11 mouse cellular contexts compared by ENCODE assay signal in the genomic region with DNA sequence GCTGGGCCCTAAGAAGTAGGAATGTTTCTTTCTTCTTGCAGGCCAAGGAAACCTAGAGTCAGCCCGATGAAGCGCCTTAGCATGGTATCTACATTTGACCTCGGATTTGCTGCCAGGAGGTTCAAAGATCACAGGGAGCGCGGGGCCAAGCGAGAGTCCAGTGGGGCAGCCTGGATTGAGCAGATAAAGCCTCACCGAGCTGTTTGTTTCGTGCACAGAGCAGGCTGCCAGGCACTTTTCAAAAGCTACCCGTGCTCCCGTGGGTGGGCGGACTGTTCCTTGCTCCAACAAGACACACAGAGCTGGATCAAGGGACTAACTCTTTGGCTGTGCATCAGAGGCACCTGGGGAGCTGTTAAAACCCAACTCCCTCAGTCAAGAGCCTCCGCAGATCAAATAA. TPM values are rescaled to one million over a fixed set of nuclear protein-coding genes. Genes with fewer than 3 reads are reported as not detected.
DNase-seq lines count a peak whose midpoint lies in the region; ATAC-seq lines count a peak whose summit lies in the region.
"Had no signal": no experiment of that assay in that cellular context is flagged by ENCODE, and none has a peak within 500 bp of the region (broad histone marks: within the 10 kb centered on the region; RNA-seq: fewer than 3 reads in every experiment).

No protein-coding gene starts in this region.

- H3K27ac ChIP-seq in heart, embryonic 16.5 days (ENCODE audit: low read length): no peak overlapping the region
- 0 out of 2 replicates have a peak overlapping the region, but pooled peaks have one; percentile 16 for H3K27ac ChIP-seq in embryonic facial prominence, embryonic 10.5 days (replicated peaks)
- 0 out of 2 replicates have a peak overlapping the region, but pooled peaks have one; percentile 29 for H3K27ac ChIP-seq in liver, embryonic 15.5 days (replicated peaks)
- H3K27ac ChIP-seq: macrophage had no signal

- no peaks in the 10 kb centered on the region for H3K9me3 ChIP-seq in heart, embryonic 16.5 days (replicated peaks; ENCODE audit: control insufficient read depth, low read length)
- no peaks in the 10 kb centered on the region for H3K9me3 ChIP-seq in embryonic facial prominence, embryonic 10.5 days
- H3K9me3 ChIP-seq in liver, embryonic 15.5 days (replicated peaks): no peaks in the 10 kb centered on the region

- no peaks in the 10 kb centered on the region for H3K36me3 ChIP-seq in heart, embryonic 16.5 days (ENCODE audit: control insufficient read depth, insufficient read depth)
- no peaks in the 10 kb centered on the region for H3K36me3 ChIP-seq in embryonic facial prominence, embryonic 10.5 days (replicated peaks)
- H3K36me3 ChIP-seq in liver, embryonic 15.5 days (replicated peaks): no peaks in the 10 kb centered on the region

- peak overlapping the region; percentile 3 for H3K4me2 ChIP-seq in heart, embryonic 16.5 days (ENCODE audit: low read depth, low read length)
- H3K4me2 ChIP-seq in liver, embryonic 15.5 days: no peak overlapping the region

- H3K4me1 ChIP-seq in heart, embryonic 16.5 days (ENCODE audit: control insufficient read depth, insufficient read depth, low read length): peaks cover 14% of the 10 kb centered on the region
- H3K4me1 ChIP-seq in embryonic facial prominence, embryonic 10.5 days: peaks cover 46% of the 10 kb centered on the region
- 0 out of 2 replicates have a peak, but pooled peaks cover 6% of the 10 kb centered on the region for H3K4me1 ChIP-seq in liver, embryonic 15.5 days (replicated peaks)

- no peak for ATAC-seq in heart, embryonic 16.5 days (replicated peaks; ENCODE audit: extremely low read depth, insufficient read depth, low FRiP score)
- ATAC-seq in liver, embryonic 15.5 days (ENCODE audit: insufficient read depth): peak; percentile 32; the same call in 1 of the 2 replicates

- 42% methylated on average over 12 of the region's 12 CpGs for WGBS in heart, embryonic 16.5 days
- WGBS in embryonic facial prominence, embryonic 10.5 days: 65% methylated on average over 12 of the region's 12 CpGs
- 42% methylated on average over 12 of the region's 12 CpGs for WGBS in liver, embryonic 15.5 days (ENCODE audit: insufficient replicate concordance)

- H3K4me3 ChIP-seq in heart, embryonic 16.5 days (ENCODE audit: low read length): peak overlapping the region; percentile 13; the same call in 1 of the 2 replicates
- no peak overlapping the region for H3K4me3 ChIP-seq in embryonic facial prominence, embryonic 10.5 days
- H3K4me3 ChIP-seq in liver, embryonic 15.5 days (replicated peaks): no peak overlapping the region
- H3K4me3 ChIP-seq: erythroblast, embryonic 14.5 days had no signal

- H3K9ac ChIP-seq in heart, embryonic 16.5 days (ENCODE audit: low read length): no peak overlapping the region; the same call in 1 of the 2 replicates
- H3K9ac ChIP-seq in liver, embryonic 15.5 days: no peak overlapping the region

- H3K27me3 ChIP-seq in heart, embryonic 16.5 days (ENCODE audit: control insufficient read depth, insufficient read depth, low read length): peaks cover 5% of the 10 kb centered on the region; the same call in 1 of the 2 replicates
- peaks cover 64% of the 10 kb centered on the region for H3K27me3 ChIP-seq in embryonic facial prominence, embryonic 10.5 days (replicated peaks; ENCODE audit: low read depth, poor library complexity, severe bottlenecking)
- H3K27me3 ChIP-seq in liver, embryonic 15.5 days: peaks cover 14% of the 10 kb centered on the region

- no peak for DNase-seq in heart, adult 9 months (ENCODE audit: low spot score in 2 of 2)
- no peak for DNase-seq in embryonic facial prominence, embryonic 10.5 days (ENCODE audit: low spot score)
- DNase-seq in kidney, adult 8-10 months: peak; percentile 50 to 58
- no peak for DNase-seq in retina, embryonic 14.5 days (ENCODE audit: low spot score)
- no peak for DNase-seq in gastrocnemius, adult 18-20 months (ENCODE audit: low spot score)
- DNase-seq: cerebellum, postnatal 25 days had no signal

RNA-seq across cellular contexts. Expression of a gene that starts 3.1 kb away (rescaled TPM):
- 285 and 435 TPM in 2 replicates for polyA plus RNA-seq in heart, embryonic 16.5 days (2015; fragmentation: Nextera tagmentation; extraction: Ambion mirVana)
- polyA plus RNA-seq in embryonic facial prominence, embryonic 10.5 days (2016; fragmentation: Nextera tagmentation; extraction: Ambion mirVana): 2.4 and 3.9 TPM in 2 replicates
- 5.0 and 6.6 TPM in 2 replicates for polyA plus RNA-seq in liver, embryonic 15.5 days (2015; fragmentation: Nextera tagmentation; extraction: Ambion mirVana)
- total RNA-seq in gastrocnemius, adult 18-20 months (2021): 10 to 100 TPM; 14.1 to 15.7 TPM
- total RNA-seq: CH12.LX had no signal
- polyA plus RNA-seq: erythroblast, embryonic 14.5 days; macrophage had no signal

RNA-seq across cellular contexts. Expression of a gene that starts 55.6 kb away (rescaled TPM):
- polyA plus RNA-seq in heart, embryonic 16.5 days (2015; fragmentation: Nextera tagmentation; extraction: Ambion mirVana): 4.6 and 5.1 TPM in 2 replicates
- polyA plus RNA-seq in embryonic facial prominence, embryonic 10.5 days (2016; fragmentation: Nextera tagmentation; extraction: Ambion mirVana): 5.7 and 5.9 TPM in 2 replicates
- 0.81 and 1.1 TPM in 2 replicates for polyA plus RNA-seq in liver, embryonic 15.5 days (2015; fragmentation: Nextera tagmentation; extraction: Ambion mirVana)
- total RNA-seq in gastrocnemius, adult 18-20 months (2021): 1 to 10 TPM; 1.4 to 1.8 TPM

Comparison
In these comparisons a context has a peak if more than half of its experiments do, and no peak if none do; other contexts are left out.
1. DNase-seq: peak in kidney, adult 8-10 months (2 of 2); none in heart, adult 9 months (0 of 2), embryonic facial prominence, embryonic 10.5 days (single experiment), retina, embryonic 14.5 days (single experiment) and gastrocnemius, adult 18-20 months (single experiment).
2. RNA of a gene that starts 3.1 kb away (polyA plus RNA-seq): 285 to 435 TPM in heart, embryonic 16.5 days; 5.0 to 6.6 TPM in liver, embryonic 15.5 days and 2.4 to 3.9 TPM in embryonic facial prominence, embryonic 10.5 days; every median in the first group is over 10 times any median in the second.